Mouse (Mus musculus): ENCODE data around the gene Stk11ip.

Gene Stk11ip

DNA sequence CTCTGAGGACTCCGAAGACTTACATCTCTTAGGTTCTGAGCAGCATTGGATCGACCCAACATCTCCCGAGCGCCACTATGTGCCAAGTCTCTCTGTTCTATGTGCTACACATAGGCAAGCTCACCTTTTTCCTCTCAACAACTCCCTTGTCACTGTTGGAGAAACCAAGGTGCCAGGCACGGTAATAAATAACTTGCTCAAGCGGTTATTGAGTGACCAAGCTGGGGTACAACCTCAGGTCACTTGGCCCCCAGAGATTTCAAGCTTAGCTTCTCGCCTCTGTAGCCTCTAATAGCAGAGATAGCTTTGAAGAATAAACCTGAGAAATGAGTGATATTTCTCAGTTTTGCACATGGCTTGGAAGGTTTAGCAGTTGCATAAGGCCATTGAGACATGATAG lies 20.2 kb downstream of the Stk11ip start:
- no peak for DNase-seq (ENCODE audit: low read depth, low spot score)

DNA sequence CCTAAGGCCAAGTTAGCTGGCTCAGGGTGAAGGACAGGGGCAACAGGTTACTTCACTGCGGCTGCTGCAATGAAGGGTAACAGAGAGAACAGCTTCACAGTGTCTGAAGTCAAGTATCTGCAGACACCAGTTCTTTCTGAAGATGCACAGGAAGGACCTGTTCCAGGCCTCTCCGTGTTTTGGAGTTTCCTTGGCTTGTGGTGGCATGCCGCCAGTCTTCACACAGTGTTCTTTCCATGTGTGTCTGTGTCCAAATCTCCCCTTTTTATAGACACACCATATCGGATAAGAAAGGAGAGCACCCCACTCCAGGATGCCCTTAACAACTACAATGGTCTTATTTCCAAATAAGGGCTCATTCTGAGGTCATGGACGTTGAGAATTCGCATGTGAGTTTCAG lies 23.0 kb downstream of the Stk11ip start:
- DNase-seq (ENCODE audit: low read depth, low spot score) = no peak

DNA sequence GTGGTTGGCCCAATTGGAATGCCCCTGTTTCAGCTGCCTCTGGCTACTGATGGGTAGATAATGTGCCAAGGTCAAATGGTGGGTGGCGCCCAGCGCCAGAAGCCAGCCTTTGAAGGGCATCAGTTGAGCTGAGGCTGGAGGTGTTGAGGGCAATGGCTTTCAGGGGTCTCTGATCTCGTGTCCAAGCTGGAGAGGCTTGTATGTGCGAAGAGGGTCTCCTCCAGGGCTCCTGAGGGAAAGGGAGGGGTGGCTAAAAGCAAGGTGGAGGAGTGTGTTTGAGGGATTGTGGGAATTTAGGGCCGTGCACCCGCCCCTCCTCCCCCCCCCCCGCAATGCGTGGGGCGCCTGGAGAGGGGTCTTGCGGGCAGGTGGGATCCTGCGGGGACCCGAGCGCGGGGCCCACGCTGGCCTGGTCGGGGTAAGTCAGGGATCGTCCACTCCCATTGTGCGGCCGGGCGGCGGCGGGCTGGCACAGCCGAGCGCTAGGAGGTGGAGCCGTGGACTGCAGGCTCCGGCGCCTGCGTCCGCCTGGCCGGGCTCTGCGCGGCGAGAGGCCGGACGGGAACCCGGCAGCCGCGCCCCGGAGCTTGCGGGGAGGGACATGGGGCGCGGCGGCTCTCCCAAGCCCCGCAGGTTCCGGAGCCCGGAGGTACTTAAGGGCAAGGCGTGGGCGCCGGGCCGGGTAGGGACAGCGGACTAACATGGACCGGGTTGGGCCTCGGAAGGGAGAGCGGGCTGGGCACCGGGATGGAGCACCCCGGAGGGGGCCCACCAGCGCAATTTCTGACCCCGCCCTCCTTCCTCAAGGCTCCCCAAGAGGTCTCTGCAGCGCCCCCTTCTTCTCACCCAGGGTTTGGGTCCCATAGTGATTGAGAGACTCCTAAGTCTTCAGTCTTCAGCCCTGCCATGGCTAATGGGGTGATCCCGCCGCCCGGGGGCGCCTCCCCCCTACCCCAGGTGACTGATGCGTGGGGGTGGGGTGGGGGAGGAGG lies 24.9 kb downstream of the Stk11ip start, which contains the start of gene Slc4a3:
Gene Slc4a3 (plus strand): TSS at position 302 of the 992 bp plus-strand sequence.
- peak; percentile 45 for DNase-seq (ENCODE audit: low read depth, low spot score)

DNA sequence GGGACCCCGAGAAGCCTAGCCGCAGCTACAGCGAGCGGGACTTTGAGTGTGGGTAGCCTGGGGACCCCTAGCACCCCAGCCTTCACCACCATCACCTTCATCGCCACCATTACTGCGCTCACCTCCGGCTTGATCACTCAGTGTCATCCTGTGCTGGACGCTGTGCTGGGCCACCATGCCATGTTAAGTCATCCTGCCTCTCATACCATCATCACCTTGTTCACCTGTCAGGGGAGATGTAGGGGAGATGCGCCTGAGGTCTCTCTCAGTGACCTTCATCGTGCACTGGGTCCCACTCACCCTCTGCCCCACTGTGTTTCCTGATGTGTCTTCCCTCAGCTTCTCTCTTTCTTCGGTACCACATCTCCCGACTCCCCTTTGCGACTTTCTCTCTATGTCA lies 26.0 kb downstream of the Stk11ip start:
- no peak for DNase-seq (ENCODE audit: low read depth, low spot score)

DNA sequence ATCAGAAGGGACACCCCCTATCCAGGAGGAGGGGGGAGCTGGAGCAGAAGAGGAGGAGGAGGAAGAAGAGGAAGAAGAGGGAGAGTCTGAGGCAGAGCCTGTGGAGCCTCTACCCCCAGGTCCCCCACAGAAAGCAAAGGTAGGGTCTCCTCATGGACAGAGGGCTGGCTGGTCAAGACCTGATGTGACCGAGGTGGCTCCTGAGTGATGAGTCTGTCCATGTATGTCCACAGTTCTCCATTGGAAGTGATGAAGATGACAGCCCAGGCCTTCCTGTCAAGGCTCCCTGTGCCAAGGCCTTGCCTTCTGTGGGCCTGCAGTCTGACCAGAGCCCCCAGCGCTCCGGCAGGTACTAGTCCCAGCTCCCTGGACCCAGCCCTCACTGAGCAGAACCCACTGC lies 26.8 kb downstream of the Stk11ip start:
- no peak for DNase-seq (ENCODE audit: low read depth, low spot score)

DNA sequence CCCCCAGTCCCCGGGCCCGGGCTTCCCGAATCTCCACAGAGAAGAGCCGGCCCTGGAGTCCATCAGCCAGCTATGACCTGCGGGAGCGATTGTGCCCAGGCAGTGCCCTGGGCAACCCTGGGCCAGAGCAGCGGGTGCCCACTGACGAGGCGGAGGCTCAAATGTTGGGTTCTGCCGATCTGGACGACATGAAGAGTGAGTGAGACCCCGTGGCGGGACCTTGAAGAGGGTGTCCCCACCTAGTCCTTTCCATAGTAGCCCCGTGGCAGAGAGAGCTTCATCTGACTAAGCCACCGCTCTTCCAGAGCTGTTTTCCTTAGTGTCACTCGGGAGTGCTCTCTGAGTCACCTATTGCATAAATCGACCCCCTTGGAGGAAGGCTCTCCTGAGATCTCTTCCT lies 27.5 kb downstream of the Stk11ip start:
- DNase-seq (ENCODE audit: low read depth, low spot score) = no peak

DNA sequence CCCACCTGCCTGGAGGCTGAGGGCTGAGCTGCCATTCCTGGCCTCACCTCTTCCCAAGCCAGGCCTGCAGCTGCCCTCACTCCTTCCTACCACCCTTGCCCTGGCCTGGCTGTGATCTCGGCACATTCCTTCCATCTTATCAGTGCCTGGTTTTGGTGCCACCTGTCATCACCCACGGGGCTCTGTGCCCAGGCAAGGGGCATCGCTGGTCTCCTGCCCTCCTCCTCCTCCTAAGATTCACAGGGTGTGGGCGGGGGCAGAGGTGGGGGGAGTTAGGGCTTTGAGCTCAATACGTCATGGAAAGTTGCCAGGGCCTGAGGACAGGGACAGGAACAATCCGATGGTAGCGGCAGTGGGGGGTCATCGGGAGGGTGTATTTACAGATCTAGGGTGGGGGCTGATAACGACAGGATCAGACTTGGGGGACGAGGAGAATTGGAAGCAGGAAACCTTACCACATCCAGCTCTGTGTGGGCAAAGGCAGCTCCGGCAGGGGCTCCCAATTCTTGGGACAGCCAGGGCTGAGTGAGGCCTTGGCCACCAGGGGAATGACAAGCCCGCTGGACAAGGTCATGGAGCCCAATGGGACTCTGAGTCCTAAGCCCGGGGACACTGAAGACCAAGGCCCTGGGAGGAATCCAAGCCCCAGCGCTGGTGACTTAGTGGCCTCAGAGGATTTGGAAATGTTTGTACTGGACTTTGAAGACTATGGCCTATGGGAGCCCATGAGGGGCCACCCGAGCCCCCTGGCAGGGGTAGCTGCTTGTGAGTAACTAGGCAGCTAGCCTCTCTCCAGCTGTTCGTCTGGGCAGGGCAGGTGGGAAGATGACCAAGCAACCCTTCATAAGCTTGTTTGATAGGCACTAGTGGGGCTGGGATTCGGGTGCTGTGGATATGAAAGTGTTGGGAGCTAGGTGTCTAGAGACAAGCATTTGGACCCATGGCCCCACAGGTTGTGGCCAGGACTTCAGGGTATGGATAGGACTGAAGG lies 28.3 kb downstream of the Stk11ip start:
- no peak for DNase-seq (ENCODE audit: low read depth, low spot score)

DNA sequence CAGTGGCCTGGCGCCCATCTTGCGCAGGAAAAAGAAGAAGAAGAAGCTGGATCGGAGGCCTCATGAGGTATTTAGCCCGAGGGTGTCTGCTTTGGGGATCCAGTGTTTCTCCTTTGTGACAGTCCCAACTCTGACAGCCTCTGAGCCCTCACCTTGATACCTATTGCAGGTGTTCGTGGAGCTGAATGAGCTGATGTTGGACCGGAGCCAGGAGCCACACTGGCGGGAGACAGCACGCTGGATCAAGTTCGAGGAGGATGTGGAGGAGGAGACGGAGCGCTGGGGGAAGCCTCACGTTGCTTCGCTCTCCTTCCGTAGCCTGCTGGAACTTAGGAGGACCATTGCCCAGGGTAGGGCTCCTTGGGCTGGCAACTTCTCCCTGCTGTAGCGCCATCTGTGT lies 29.3 kb downstream of the Stk11ip start:
- no peak for DNase-seq (ENCODE audit: low read depth, low spot score)

DNA sequence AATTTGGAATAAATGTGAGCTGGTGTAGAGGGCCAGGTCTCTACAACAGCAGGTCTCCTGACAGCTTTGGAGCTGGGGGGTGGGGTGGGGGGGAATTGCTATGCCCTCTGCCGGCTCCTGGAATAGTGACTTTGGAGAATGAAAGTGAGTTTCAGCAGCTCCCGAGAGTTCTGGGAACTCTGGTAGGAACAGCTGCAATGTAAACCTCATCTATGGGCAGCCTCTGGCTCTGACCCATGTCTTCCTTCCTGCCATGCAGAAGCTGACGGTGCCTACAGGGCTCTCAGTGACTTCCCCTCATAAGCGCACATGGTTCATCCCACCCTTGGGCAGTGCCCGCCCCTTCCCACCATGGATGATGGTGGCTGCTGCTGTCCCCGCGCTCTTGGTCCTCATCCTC lies 34.4 kb downstream of the Stk11ip start:
- DNase-seq (ENCODE audit: low read depth, low spot score) = no peak

DNA sequence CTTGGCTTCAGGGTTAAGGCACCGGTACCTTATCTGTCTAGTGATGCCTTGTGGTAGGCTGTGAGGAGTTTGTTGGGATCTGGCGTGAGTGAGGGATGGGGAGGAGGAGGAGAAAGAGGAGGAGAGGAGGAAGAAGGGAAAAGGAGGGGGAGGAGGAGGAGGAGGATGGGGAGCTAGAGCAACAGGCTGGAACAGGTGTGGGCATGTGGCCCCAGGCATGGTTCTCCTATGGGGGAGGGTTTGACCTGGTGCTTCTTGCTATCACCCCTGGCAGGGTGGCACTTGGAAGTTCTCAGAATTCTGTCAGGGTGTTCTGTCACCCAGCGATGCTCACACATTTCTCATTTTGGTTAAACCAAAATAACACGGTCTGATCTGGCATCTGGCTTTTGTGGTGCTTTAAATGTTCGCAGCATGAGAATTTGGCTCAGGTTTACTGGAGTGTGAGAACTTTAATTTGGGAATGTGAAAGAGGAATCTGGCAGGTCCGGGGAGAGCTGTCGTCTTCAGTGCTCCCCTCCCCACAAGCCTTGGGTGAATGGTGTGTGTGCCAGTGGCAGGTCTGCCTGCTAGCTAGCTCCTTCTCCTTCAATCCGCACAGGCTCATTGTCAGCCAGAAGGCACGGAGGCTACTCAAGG lies 34.9 kb downstream of the Stk11ip start:
- no peak for DNase-seq (ENCODE audit: low read depth, low spot score)

DNA sequence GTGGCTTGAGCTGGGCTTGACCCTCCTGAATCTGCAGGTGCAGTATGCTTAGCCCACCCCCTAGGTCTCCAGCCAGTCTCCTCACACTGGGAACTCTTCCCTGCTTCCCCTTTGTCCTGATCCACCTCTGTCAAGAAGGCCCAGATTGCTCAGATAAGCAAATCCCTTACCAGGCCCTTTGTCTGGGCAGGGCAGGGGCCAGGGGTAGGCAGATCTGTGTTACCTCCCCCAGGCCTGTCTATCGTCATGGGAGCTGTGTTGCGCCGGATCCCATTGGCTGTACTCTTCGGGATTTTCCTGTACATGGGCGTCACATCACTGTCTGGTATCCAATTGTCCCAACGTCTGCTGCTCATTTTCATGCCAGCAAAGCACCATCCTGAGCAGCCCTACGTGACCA lies 35.7 kb downstream of the Stk11ip start:
- DNase-seq (ENCODE audit: low read depth, low spot score) = no peak

DNA sequence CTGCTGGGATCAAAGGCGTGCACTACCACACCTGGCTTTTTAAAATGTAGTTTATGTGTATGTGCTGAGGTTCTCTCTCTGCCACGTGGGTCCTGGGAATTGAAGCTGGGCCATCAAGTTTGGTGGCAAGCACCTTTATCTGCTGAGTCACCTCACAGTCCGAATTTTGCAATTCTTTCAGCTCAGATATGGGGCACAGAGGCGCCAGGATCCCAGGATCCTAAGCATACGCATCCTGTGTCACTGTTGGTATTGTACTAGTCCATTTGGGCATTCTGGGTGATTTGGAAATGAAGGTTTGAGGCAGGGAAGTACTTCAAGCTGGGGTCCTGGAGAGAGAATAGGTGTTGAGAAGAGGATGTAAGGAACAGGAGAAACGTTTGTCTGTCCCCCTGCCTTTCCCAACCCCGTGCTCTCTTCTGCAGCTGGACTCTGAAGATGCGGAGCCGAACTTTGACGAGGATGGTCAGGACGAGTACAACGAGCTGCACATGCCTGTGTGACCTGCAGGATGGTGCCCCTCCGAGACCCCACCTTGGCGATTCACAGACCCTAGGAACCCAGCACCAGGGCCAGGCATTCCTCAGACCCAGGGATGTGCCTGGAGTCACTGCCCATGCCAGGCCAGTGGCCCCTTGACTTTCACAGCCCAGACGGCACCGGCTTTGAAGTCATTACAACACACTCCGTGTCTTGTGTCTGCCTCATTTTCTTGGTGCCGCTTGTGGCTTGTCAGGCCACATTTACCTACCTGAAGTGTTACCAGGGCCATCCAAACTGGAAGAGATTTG lies 37.3 kb downstream of the Stk11ip start:
- DNase-seq (ENCODE audit: low read depth, low spot score) = no peak

DNA sequence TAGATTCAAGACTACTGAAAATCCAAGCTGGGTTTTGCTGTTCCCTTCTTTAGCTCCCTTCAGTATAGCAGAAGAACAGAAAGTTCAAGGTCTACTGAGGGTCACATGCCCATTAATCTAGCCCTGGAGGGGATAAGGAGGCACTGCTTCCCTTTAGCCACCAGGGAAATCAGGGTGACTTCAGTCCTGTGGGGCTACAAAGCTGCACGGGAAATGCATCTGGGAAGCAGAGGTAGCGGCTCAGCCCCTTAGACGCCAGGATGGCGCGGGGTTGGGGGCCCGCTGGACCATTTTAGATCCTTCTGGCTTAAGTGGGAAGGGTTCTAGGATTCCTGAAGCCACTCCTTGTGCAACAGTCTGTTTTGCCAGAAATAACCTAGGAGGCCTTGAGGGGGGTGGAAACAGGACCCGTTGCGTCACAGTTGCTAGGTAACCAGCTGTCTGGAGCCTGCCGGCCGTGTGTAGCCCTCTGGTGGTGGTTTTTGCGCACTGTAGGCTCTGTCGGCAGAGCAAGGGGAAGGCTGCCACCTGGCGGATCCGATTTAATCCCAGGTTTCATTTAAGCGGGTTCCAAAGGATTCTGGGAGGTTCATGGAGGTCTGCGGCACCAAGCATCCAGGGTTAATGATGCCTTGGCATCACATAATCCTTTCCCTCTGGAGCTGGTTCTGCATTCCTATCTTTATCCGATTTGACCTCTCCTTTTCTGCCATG lies 38.0 kb downstream of the Stk11ip start:
- peak; percentile 90 for DNase-seq (ENCODE audit: low read depth, low spot score)

DNA sequence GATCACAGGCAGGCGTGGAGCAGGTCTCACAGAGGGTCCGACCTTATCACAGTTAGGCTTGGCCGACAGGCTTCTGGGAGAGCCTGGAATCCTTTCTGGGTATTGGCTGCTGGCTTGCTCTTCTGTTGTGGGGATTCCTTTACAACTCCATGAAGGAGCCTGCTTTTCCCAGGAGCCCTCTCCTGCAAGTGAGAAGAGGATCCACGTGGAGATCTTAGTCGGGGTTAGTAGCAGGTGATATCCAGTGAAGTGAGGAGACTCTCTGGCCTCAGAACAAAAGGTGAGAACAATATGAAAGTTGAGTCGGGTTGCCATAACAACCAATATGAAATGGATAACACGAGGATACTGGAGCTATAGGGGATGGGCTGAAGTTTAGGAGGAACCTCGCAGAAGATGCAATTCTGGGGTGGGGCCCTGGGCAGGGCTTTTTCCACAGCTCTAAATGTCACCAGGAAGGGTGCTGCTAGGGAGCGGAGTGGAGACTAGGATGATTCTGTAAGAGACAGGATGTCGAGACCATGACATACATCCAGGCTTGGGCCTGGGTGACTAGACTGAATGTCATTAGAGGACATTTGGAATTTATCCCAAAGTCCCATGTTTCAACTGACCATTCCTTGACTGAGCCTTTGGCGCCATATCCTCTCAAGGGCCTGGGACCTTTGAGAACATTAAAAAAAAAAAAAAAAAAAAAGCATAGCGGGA lies 39.0 kb downstream of the Stk11ip start:
- DNase-seq (ENCODE audit: low read depth, low spot score) = no peak

DNA sequence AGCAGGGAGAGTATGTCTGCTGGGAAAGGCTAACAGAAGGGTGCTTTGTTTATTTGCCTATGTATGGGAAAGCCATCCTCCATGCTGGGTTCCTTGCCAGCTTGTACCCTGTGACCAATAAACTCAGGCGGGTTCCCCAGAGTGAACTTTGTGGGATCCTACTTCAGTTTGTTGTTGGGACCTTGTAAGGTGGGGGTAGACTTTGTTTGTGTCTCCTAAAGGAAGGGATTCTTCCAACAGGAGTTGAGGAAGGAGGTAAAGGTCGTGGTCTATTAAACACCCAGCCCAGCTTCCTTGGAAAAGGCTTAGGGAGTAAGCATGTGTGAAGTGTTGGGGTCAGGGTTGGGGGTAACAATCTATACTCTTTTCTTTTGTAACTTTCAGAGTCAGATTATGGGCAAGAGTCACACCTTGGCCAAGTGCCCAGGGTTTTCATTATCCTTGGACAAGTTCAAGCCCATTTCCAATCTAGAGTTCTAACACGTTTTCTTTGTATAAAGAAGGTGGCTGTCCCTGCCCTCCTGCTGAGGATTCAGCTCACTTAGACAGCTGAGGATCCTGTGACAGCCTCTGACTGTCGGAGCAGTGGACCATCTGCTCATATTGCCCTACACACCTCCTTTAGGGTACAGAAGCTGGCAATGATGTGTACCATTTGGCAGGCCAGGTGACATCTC lies 40.0 kb downstream of the Stk11ip start:
- DNase-seq (ENCODE audit: low read depth, low spot score) = no peak

DNA sequence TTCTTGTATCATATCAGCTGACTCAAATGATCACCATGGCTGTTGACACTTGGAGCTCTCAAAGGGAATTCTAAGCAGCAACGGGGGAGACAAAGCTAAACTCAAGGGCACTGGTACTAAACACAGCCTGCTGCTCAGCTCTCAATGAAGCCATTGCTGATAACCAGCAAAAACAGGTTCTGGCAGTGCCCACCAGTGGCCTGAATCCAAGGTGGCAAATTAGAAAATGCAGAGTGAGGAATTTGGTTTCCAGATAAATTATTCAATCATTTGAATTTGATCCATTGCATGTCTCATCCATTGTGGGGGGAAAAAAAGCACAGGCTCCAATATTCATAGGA lies 40.5 kb downstream of the Stk11ip start:
- no peak for DNase-seq (ENCODE audit: low read depth, low spot score)

DNA sequence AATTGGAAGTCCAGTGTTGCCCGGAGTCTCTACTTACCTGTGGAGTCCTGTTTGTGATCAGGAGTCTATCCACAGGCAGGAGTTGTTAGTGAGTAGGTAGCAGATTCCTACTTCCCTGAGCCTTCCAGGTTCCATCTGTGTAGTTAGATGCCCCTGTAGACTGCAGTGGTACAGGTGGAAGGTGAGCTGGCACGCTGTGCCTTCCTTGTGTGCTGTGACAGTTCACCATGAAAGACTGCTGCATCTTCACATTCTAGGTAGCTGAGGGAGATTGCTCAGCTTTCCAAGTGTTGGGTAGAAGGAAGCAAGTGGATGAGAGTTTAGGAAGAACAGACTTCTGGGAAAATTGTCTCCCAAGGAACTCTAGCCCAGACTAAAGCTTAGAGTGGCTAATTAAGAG lies 42.8 kb downstream of the Stk11ip start:
- no peak for DNase-seq (ENCODE audit: low read depth, low spot score)

DNA sequence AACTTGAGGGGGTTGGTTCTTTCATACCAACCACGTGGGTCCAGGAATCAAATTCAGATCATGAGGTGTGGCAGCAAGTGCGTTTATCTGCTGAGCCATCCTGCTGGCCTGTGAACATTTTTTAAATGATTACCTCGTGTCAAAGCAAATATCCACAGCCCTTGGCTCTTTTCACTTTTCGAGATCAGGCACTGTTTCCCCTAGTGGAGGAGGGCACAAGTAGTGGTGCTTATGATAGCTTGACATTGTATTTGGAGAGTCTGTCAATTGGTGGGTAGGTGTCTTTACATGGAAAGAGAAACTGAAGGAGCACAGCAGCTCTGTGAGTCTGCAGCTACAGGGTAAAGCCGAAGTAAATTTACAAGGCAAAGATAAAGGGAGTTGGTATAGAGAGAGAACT lies 43.6 kb downstream of the Stk11ip start:
- DNase-seq (ENCODE audit: low read depth, low spot score) = no peak

DNA sequence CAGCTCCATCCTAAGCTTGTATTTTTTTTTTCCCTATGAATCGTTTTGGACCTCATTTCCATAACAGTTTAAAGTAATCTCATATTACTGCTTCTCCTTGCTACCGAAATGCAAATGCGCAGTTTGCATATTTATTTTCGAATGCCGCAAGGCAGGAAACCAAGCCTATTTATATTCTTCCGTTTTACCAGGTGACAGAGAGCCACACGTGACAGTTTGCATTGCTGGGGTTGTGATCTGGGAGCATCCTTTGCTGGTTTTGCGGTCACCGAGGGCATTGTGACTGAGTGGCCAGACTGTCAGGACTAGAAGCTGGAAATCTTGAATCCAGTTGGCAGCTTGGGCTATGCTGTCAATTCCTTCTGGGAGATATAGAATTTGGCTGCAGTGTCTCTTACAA lies 44.3 kb downstream of the Stk11ip start:
- no peak for DNase-seq (ENCODE audit: low read depth, low spot score)

All from embryo, embryonic 11.5 days (tissue).